Mouse (Mus musculus) colon, adult 2 months (tissue): Measurements from ENCODE around the gene Prdm8. TPM values are rescaled to one million over a fixed set of nuclear protein-coding genes. Genes with fewer than 3 reads are reported as not detected.

Experiments
- polyA plus RNA-seq: library from polyadenylated mRNA; depleted of rRNA; stranded (reverse); fragments of >200 nt; gene quantifications from 2 replicates; pipeline ENCODE4 v1.2.3, GENCODE M21; 2012; rRNA removed

The Prdm8 gene
- polyA plus RNA-seq, result 0.21 and 0.27 TPM in 2 replicates

DNA sequence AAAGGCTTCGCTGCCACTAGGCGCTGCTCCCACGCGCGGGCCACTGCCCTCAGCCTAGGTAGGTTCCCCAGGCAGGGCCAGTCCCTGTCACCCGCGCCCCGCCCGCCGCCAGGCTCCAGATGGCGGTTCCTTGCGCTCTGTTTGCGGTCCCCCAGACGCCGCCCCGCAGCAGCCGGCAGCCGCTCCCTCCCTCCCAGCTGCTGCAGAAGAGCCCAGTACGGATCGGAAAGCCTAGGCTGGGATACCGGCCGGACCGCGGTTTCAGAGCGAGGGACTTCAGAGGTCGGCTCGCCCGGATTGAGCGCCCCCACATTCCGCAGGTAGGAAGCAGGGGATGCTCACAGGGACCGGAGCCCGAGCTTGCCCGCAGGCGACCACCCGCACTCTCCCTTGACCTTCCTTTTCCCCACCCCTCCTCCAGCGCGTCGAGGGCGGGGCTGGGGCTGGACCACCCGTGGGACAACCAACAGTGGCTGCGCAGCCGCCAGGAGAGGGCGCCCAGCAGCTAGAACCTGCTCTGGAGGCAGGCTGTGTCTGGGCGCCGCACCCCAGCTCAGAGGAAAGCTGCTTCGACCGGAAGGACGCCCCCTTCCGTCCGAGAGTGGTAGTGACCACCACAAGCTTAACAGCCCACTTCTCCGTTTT lies at the start of gene Prdm8:
Gene Prdm8, plus strand, starts transcription at position 19 of the 645 bp plus-strand sequence.

Other genes starting within 250 kb of the Prdm8 start
- 8.9 and 9.0 TPM in 2 replicates for gene Antxr2, start 136.2 kb upstream of the Prdm8 start, polyA plus RNA-seq
- 0.38 TPM in 1 of 2 replicates, not detected in the other for gene Fgf5, start 87.0 kb downstream of the Prdm8 start, polyA plus RNA-seq
- not detected in 2 replicates for gene Cfap299, start 162.1 kb downstream of the Prdm8 start, polyA plus RNA-seq